Mouse (Mus musculus) ES-E14 (cell line): ENCODE results near the gene Smndc1.

ENCODE experiments used
- CHD2 ChIP-seq: IDR thresholded peaks from 2 replicates; pipeline ENCODE4 v1.6.1; 2014; ENCODE audit warnings: mild to moderate bottlenecking, low read depth, low read length, inconsistent platforms
- MAFK ChIP-seq: IDR thresholded peaks from 2 replicates; pipeline ENCODE4 v1.6.1; 2014; ENCODE audit warnings: mild to moderate bottlenecking, low read depth, low read length, inconsistent platforms; ENCODE audit not compliant: insufficient read depth
- ZNF384 ChIP-seq: IDR thresholded peaks from 2 replicates; pipeline ENCODE4 v1.6.1; 2012; ENCODE audit warnings: low read depth, low read length, inconsistent platforms

- TF ChIP-seq MAFK (no peak), CHD2 (no peak), ZNF384 (no peak)
Measured at GRCm38 (mm10) chr19:53400332-53401110, 10.1 kb upstream of the Smndc1 start.
